Mouse (Mus musculus): ENCODE data around the gene Adcy7. TPM values are rescaled to one million over a fixed set of nuclear protein-coding genes. Genes with fewer than 3 reads are reported as not detected.

Gene Adcy7
- total RNA-seq, 2 experiments from 2014 or later: 48.9 to 60.4 TPM

DNA sequence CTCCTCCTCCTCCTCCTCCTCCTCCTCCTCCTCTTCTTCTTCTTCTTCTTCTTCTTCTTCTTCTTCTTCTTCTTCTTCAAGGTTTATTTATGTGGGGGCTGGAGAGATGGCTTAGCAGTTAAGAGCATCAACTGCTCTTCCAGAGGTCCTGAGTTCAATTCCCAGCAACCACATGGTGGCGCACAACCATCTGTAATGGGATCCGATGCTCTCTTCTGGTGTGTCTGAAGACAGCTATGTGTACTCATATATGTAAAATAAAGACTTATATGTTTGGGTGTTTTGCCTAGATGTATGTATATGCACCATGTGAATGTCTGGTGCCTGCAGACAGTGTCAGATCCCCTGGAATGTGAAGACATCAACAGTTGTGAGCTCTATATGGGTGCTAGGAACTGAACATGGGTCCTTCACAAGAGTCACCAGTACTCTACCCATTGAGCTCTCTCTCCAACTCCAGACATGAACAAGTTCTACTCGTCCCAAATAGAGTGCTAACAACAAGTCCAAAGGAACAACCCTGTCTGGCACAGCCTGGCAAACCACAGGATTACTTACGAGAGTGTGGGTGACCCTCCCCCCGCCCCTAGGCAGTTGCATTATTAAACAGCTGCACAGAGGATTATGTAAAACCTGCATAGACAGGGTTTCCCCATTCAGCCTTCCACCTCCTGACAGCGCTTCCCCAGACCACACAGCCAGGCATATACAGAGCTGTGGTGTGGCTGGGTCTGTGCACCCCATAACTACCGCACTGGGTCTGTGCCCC, 2.9 kb upstream of the Adcy7 start:
- ATAC-seq (replicated peaks; ENCODE audit: low FRiP score, low TSS enrichment, poor library complexity, severe bottlenecking): no peak

DNA sequence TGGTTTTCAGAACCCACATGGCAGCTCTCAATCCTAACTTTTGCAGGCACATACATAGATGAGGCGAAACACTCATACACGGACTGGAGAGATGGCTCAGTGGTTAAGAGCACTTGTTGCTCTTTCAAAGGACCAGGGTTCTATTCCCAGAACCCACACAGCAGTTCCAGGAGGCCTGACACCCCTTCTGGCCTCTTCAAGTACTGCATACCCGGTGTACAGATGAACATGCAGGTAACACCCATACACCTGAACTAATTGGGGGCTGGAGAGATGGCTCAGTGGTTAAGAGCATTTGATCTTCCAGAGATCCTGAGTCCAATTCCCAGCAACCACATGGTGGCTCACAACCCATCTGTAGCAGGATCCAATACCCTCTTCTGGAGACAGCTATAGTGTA, 2.1 kb upstream of the Adcy7 start:
- no peak for ATAC-seq (replicated peaks; ENCODE audit: low FRiP score, low TSS enrichment, poor library complexity, severe bottlenecking)

DNA sequence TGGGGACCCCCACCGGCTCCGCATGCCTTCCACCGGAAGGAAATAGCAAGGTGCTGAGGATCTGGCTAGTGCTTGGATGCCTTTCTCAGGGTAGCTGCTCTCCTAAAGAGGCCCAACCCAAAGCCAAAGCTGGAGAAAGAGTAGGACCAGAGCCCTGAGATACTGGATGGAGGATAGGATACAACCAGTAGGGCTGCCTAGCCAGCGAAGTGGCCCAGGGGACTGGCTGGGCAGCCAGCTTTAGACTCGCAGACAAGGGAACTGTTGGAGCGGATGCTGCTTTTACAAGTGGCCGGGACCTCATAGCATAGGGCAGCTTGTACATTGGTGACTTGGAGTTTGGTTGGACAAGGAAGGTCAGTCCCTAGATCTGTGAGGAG, 838 bp downstream of the Adcy7 start:
- no peak for ATAC-seq (replicated peaks; ENCODE audit: low FRiP score, low TSS enrichment, poor library complexity, severe bottlenecking)

DNA sequence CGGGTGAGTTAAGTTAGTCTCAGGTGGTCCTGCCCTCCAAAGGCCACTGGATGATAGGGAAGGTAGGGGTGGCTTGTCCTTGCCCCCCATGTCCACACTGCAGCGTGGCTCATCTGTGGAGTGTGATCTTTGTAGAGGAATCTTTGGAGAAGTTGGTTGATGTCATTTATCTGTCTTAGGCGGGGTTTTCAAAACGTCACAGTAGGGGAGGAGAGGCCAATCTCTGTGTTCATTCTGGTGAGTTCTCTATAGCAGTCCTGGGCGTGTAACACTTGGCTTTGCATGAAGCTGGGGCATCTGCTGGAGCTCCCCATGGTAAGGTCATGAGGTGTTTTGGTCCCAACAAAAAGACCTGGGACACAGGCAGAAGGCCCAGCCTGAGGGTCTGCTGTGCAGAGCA, 1.9 kb downstream of the Adcy7 start:
- ATAC-seq (replicated peaks; ENCODE audit: low FRiP score, low TSS enrichment, poor library complexity, severe bottlenecking): peak; percentile 67

DNA sequence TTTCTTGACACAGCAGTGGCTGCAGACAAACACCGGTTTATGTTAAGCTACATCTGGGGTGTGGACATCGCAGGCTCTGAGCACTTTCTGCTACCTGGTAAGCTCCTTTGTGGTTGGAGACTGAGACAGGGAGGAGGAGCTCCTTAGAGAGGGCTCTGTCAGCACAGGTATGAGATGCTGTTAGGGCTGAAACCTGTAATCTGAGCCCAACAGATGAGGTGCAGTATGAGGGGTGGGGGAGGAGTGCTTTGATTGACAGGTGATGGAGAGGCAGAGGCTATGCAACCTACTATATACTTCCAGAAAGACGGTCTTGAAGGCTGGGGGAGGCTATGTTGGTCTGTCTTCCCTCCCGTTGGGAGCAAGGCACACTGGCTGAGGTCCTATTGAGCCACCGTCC, 7.0 kb downstream of the Adcy7 start:
- ATAC-seq (replicated peaks; ENCODE audit: low FRiP score, low TSS enrichment, poor library complexity, severe bottlenecking): peak; percentile 30

DNA sequence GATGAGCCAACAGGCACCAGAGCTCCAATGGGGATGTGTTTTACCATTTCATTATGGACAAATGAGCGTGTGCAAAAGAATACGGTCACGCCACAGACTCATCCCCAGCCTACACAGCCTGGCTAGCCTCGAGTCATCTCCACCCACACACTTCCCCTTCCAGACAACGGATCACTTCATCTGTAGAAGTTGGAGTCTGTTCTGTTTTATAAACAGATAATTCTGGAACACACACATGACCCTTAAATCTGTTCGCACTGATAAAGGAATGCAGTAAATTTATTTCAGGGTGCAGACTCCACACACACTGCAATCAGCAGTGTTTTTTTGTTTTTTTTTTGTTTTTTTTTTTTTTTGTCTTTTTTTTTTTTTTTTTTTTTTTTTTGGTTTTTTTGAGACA, 7.5 kb downstream of the Adcy7 start:
- peak; percentile 89 for ATAC-seq (replicated peaks; ENCODE audit: low FRiP score, low TSS enrichment, poor library complexity, severe bottlenecking)

DNA sequence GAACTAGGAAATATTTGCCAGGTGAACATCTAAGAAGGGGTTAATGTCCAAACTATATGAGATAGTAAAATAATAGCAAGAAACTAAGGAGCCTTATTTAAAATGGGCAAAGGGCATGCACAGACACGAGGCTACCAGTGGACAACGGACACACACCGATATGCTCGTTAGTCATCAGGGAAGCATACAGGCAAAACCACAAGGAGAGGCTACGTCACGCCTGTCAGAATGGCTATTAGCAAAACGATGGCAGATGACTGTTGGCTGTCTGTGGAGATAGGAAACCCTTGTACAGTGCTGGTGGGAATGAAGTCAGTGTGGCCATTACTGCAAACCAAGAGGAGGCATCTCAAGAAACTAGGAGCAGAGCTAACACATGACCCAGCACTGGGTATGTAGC, 8.7 kb downstream of the Adcy7 start:
- ATAC-seq (replicated peaks; ENCODE audit: low FRiP score, low TSS enrichment, poor library complexity, severe bottlenecking): peak; percentile 65

DNA sequence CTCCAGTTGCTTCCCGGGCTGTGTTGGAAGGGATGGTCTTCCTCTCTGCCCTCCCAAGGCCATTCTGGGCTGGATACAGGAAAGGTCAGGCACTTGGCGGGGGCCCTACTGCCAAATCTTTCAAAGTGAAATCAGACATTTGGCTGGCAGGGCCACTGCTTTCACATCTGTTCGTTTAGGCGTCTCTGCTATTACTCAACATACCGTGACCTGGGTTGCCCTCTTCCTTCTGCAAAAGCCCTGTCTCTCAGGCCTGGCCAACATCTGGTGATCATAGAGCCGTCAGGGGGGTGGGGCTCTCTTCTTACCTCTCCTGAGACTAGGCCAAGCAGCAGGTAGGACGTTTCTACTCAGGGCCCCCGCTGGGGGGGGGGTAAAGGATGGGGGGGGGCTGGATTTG, 10.5 kb downstream of the Adcy7 start:
- ATAC-seq (replicated peaks; ENCODE audit: low FRiP score, low TSS enrichment, poor library complexity, severe bottlenecking): no peak

DNA sequence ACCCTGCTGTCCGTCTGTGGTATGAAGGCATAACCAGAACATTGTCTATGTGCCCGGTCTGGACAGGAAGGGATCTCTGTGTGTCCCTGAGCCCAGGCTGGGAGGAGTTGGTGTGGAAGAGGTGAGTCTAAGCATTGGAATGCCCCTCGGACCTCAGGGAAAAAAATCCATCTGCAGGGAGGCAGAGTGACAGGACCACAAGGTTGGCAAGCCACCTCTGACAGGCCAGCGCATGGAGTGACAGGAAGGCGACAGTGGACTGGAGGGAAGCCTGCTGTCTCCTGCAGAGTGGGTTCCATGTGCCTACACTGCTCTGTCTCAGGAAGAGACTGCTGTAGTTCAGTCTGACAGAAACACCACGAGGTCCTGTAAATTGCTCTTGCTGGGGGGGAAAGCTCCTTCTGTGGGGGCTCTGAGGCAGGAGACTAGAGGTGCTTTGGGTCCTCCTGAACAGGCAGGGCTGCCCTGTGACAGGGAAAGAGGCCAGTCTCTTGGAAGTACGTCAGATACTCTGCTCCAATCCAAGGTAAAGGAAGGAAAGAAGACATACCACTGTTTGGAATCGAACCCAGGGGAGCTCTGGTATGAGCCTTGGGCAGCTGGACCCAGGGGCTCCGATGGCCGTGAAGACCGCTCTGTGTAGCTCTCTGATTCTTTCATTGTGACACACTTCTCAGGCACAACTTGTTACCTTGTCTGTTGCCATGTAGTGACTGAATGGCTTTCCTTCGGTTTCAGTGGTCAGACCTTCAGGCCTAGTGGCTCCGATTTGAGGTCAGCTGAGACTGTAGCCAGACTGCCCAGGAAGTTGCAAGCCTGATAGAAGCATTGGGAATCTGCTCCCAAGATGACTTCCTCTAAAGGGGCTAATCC, 11.3 kb downstream of the Adcy7 start:
- ATAC-seq (replicated peaks; ENCODE audit: low FRiP score, low TSS enrichment, poor library complexity, severe bottlenecking): no peak

DNA sequence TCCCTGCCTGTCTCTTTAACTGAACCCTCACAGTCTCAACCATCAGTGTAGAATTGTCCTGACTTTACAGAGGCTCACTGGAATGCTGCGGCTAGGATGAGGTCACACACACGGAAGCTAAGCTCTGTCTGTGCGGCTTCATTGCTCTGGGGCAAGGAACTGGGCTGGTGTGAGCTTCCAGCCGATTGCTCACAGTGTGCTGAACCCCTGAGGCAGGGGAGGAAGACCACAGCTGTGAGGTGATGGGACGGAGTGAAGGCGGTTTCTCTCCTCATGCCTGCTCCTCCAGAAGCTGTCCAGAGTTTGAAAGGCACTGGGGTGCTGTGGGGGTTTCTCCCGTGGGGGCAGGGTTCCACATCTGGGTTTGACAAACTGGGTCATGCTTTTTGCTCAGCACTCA, 12.5 kb downstream of the Adcy7 start:
- ATAC-seq (replicated peaks; ENCODE audit: low FRiP score, low TSS enrichment, poor library complexity, severe bottlenecking): no peak

DNA sequence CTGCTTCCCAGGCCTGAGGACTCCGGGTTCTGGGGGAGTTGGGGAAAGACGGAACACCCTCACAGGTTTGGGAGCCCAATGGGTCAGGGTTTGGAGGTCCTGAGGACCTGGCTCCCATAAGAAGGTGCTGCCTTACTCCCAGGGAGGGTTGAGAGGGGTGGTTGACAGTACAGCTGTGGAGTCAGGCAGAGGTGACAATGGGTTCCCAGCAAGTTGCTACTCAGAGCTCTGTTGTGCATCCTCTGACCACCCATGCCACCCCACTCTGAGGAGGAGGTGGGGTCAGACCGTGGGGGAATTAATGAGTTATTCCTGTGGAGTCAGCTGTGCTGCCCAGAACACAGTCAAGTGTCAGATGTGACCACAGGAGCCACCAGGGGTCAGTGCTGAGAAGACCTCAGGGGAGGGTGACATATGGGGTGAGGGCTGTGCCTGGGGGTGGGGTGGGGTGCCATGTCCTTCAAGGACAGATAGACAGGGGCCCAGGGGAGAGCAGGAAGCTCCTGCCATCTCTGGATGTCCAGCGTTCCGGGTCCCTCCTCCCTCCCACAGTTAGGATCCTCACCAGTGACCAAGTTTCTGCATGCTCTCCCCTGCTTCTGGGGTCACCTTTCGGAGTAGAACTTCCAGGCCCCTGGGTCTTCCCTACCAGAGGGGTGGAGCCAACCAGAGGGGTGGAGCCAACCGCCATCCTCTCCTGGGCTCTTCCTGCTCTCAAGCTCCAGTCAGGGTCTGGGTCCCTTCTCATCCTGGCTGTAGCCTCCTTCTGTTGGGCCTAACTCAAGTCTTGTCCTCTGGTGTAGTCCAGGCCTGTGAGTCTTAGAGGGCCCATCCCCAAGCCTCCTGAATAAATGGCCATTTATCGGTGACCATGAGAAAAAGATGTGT, 13.5 kb downstream of the Adcy7 start:
- no peak for ATAC-seq (replicated peaks; ENCODE audit: low FRiP score, low TSS enrichment, poor library complexity, severe bottlenecking)

DNA sequence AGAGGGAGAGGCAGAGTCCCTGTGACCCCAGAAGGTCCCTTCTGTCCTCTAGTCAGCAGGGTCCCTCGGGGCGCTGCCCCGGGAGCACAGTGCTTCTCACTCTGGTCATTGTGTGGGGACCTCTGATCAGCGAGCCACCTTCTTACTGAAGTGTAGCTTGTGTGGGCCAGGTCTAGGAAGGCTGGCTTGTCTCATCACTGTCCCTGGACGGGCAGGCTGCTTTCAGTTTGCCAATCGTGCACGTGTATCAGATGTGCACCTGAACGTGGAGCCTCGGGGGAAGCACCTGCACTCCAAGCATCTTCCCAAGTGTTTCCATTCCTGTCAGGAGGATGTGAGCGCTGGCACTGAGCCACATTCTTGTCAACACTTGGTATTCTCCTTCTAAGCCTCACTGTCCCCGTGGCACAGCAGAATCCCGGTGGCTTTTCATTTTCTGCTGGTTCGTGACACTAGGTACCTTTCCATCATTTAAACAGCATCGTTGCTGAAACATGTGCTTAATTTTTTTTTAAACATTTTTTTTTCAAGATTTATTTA, 14.3 kb downstream of the Adcy7 start:
- no peak for ATAC-seq (replicated peaks; ENCODE audit: low FRiP score, low TSS enrichment, poor library complexity, severe bottlenecking)

DNA sequence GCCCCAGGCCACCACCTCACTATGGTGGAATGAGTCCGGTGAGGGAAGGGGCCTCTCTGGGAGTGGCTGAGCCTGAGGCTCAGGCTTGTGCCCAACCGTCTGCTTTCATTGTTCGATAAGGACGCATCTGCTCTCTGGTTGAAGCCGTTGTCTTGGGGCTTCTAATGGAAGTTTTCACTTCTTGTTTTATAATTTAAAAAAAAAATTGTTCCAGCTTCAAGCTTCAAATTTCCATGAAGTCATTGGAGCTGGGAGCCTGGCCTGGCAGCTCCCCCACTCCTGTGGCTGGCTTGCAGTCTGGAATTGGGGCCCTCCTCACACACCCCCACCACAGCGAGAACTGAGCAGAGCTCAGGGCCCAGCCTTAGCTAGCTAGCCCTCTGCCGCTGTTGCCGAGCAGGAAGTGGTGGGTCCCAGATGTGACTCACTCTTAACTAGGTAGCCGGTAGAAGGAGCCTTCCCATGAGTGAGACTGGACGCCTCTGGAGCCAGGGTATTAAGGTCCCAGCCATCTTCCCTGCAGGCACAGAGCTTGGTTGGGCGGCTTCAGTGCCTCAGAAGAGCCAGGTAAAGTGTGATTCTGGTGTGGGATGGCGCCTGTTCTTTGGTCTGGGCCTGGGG, 16.5 kb downstream of the Adcy7 start:
- ATAC-seq (replicated peaks; ENCODE audit: low FRiP score, low TSS enrichment, poor library complexity, severe bottlenecking): peak; percentile 80

DNA sequence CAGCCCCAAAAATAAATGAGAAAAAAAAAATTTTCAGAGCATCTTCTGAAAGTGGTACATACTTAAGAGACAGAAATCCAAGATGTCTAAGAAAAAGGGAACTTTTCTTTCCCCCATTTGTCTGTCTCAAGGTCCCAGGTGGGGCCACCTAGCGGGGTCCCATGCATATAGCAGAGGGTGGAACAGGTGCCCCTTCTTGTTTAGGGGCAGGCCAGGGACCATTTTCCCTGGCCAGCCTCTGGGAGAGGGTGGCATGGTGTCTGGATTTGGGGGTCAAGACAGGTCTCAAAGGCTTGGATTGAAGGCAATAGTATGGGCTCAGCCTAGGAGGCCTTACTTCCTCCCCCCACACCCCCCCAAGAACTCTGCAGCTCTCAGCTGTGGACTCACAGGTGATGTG, 17.7 kb downstream of the Adcy7 start:
- ATAC-seq (replicated peaks; ENCODE audit: low FRiP score, low TSS enrichment, poor library complexity, severe bottlenecking): no peak

DNA sequence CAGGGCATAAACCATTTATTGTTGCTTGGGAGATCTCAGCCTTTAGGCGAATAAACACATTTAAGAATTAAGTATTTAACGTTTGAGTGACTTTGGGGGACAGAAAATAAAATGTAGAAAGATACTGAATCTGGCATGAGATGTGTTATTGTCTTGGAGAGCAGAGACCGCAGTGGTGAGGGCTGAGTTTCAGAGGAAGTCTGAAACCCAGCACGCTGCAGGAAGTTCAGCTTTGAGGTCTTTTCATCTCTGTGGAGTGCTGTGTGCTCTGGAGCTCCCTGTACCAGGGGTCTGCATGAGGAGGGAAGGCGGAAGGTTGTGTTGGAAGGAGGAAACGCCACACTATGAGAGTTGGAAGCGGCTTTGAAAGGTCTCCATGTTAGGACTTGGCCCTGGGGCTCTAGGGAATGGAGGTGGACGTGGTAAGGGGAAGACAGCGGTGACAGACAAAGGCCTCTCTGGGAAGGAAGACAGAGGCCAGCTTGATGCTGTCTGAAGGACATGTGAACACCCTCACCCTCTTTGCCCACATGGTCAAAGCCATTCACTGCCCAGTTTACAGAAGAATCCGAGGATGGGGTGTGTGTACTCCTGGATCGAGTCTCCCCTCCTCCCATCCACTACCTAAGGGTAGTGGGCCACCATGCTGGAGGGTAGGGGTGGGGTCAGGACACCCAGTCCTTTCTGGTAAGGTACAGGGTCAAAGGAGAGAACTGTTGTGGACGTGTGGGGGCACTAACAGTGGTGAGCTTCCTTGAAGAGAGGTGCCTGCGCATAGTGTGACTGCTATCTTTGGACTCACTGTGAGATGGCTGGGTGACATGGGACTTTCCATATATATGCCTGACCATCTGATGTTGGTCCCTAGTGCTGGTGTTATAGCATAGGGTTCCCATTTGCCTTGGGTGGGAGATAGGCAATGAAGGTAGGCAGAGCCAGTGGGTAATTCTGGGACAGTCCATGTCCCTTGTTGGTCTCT, 18.4 kb downstream of the Adcy7 start:
- ATAC-seq (replicated peaks; ENCODE audit: low FRiP score, low TSS enrichment, poor library complexity, severe bottlenecking): no peak

DNA sequence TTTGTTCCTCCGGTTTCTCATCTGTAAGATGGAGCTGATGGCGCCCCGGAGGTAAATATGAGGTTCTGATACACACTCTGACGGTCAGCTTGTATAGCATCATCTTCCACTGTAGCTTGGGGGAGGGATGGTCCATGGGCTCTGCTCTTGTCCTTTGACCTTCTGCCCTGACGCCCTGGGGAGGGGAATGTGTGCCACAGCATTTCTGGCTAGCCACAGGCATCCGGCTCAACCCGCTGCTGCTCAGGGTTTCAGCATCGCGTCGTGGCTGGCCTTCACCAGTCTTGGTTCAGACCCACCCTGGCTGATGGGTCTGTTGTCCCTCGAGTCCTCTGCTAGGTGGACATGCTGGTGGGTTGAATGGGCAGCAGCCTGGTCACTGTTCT, 19.1 kb downstream of the Adcy7 start:
- no peak for ATAC-seq (replicated peaks; ENCODE audit: low FRiP score, low TSS enrichment, poor library complexity, severe bottlenecking)

DNA sequence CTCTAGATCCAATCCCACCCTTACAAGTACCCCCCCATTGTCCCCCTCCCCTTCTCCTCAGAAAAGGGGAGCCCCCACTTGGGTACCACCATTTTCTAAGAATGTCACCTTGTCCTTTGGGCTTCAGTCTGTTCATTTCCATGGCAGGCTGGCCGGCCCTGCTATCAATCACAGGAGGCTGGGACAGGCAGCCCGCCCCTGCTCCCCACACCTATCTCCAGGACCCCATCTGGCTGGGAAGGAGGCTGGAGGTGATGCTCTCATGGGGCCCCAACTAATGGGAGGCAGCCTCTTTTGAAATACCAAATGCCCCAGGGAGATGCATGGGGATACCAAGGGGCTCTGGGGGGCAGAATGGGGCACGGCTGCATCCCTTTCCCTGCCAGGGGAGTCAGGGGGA, 20.7 kb downstream of the Adcy7 start:
- ATAC-seq (replicated peaks; ENCODE audit: low FRiP score, low TSS enrichment, poor library complexity, severe bottlenecking): no peak

All from megakaryocyte-erythroid progenitor cell, adult 5-6 weeks (primary cell).